Mouse (Mus musculus): Measurements from ENCODE around the gene Rnf121. TPM values are rescaled to one million over a fixed set of nuclear protein-coding genes. Genes with fewer than 3 reads are reported as not detected.

Gene Rnf121
- polyA plus RNA-seq, 1 experiment: 48.4 TPM

- TF ChIP-seq CTCF (IDR thresholded peaks at IDR 0.05; ENCODE audit: borderline replicate concordance, insufficient read depth, low read length) (no peak), POLR2A (IDR thresholded peaks at IDR 0.05; ENCODE audit: low read depth, low read length) (no peak)
Observed at GRCm38 (mm10) chr7:102102241-102102640, 37.0 kb upstream of the Rnf121 start.

DNA sequence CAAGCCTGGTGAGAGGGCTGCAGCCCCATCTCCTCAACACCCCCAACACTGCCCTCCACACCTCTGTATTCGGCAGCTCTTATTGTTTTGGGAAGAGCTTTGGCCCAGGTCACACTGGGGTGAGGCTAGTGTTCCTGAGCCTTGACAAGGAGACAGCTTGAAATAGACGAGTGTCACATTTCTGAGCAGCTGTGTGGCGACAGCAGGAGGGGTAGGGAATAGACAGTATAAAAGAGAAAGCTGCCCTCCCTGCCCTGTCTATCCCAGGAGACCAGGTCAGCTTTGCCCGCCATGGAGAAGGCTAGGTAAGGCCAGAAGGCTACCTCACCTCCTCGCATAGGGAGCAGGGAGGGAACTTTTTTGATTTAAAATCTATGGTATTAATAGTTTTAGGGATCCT is 36.2 kb upstream of the Rnf121 start, which contains the start of gene Art1:
Gene Art1, plus strand, starts transcription at position 257 of the 400 bp plus-strand sequence.
- Histone ChIP-seq H3K4me3 (ENCODE audit: insufficient read depth, low read length) (no peak within 1 kb of the TSS), H3K27ac (ENCODE audit: insufficient read depth, low read length) (no peak within 1 kb of the TSS), H3K4me1 (ENCODE audit: control insufficient read depth, insufficient read depth, low read length) (no peaks in the 10 kb centered on the region)
- TF ChIP-seq CTCF (IDR thresholded peaks at IDR 0.05; ENCODE audit: borderline replicate concordance, insufficient read depth, low read length): no peak
- TF ChIP-seq POLR2A (IDR thresholded peaks at IDR 0.05; ENCODE audit: low read depth, low read length): no peak

More at GRCm38 (mm10) chr7:102102241-102102640, 37.0 kb upstream of the Rnf121 start:
- Histone ChIP-seq H3K4me1 (ENCODE audit: control insufficient read depth, insufficient read depth, low read length) (no peaks in the 10 kb centered on the region), H3K4me3 (ENCODE audit: insufficient read depth, low read length) (no peak overlapping the region), H3K27ac (ENCODE audit: insufficient read depth, low read length) (no peak overlapping the region)

GRCm38 (mm10) chr7:102100868-102101267 is 35.6 kb upstream of the Rnf121 start:
- H3K4me1 ChIP-seq (ENCODE audit: control insufficient read depth, insufficient read depth, low read length): no peaks in the 10 kb centered on the region
- no peak overlapping the region for H3K27ac ChIP-seq (ENCODE audit: insufficient read depth, low read length)
- H3K4me3 ChIP-seq (ENCODE audit: insufficient read depth, low read length): no peak overlapping the region
- no peak for TF ChIP-seq CTCF (IDR thresholded peaks at IDR 0.05; ENCODE audit: borderline replicate concordance, insufficient read depth, low read length)
- TF ChIP-seq POLR2A (IDR thresholded peaks at IDR 0.05; ENCODE audit: low read depth, low read length): no peak

DNA sequence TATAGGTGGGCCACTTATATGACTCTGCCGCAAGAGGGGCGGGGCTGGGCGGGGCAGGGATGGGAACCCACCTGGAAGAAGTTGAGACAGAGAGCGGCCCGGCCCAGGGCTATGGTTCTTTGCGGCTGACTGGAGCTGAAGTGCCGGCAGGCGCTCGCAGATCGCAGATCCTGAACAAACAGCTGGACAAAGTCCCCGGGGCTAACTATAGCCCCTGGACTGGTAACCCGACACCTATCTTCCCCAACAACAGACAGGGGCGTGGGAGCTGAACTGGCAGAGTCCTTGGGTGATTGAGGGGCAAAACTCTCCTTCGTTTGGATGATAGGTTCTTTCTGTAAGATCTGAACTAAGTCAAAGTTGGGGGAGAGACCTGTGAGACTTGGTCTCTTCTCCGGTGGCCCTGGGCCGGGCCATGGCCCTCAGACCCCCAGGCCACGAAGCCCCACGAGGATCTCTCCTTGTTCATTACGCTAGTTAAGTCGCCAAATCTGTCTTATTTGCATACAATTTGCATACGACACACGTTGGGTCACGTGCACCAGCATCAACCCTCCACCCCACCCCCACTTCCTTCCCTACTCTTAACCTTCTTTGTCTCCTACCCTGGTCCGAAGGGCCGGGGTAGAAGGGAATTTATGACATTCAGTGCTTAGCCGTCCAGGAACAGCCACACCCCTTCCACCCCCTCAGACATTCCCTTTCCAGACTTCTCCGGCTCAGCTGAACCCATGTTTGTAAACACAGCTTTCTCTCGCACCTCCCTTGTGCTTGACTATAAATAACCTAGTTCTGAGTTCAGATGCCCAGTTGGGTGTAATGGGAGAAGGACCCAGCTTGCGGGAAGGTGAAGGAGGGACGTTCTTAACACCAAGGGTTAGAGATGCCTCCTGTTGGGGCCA is 34.7 kb upstream of the Rnf121 start:
- no peaks in the 10 kb centered on the region for H3K4me1 ChIP-seq (ENCODE audit: control insufficient read depth, insufficient read depth, low read length)
- H3K4me3 ChIP-seq (ENCODE audit: insufficient read depth, low read length): no peak overlapping the region
- TF ChIP-seq CTCF (IDR thresholded peaks at IDR 0.05; ENCODE audit: borderline replicate concordance, insufficient read depth, low read length): no peak
- no peak for TF ChIP-seq POLR2A (IDR thresholded peaks at IDR 0.05; ENCODE audit: low read depth, low read length)
- H3K27ac ChIP-seq (ENCODE audit: insufficient read depth, low read length): no peak overlapping the region

DNA sequence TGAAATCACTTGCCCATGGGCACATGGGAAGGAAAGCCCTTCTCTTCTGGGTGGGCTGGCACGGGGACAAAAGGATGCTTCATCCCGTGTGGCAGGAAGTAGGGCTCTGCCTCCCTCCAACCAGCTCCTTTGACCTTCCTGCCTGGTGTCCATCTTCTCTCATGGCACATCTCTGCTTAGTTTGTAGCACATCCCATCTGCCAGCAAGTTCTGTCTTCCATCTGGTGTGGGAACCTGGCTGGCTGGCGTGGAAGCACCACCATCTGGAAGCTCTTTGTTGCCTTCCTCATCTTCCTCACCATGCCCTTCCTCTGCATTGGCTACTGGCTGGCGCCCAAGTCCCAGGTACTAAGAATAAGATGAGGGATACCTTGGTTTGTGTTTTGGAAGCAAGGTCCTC is 22.1 kb upstream of the Rnf121 start:
- Histone ChIP-seq H3K4me1 (ENCODE audit: control insufficient read depth, insufficient read depth, low read length) (no peaks in the 10 kb centered on the region), H3K4me3 (ENCODE audit: insufficient read depth, low read length) (no peak overlapping the region), H3K27ac (ENCODE audit: insufficient read depth, low read length) (no peak overlapping the region)
- TF ChIP-seq CTCF (IDR thresholded peaks at IDR 0.05; ENCODE audit: borderline replicate concordance, insufficient read depth, low read length) (no peak), POLR2A (IDR thresholded peaks at IDR 0.05; ENCODE audit: low read depth, low read length) (no peak)

GRCm38 (mm10) chr7:102084041-102084696 is 18.9 kb upstream of the Rnf121 start:
- TF ChIP-seq CTCF (IDR thresholded peaks at IDR 0.05; ENCODE audit: borderline replicate concordance, insufficient read depth, low read length) (no peak), POLR2A (IDR thresholded peaks at IDR 0.05; ENCODE audit: low read depth, low read length) (no peak)
- H3K4me1 ChIP-seq (ENCODE audit: control insufficient read depth, insufficient read depth, low read length): no peaks in the 10 kb centered on the region
- H3K4me3 ChIP-seq (ENCODE audit: insufficient read depth, low read length): no peak overlapping the region
- no peak overlapping the region for H3K27ac ChIP-seq (ENCODE audit: insufficient read depth, low read length)

- no peaks in the 10 kb centered on the region for H3K4me1 ChIP-seq (ENCODE audit: control insufficient read depth, insufficient read depth, low read length)
- no peak within 1 kb of the TSS for H3K4me3 ChIP-seq (ENCODE audit: insufficient read depth, low read length)
- no peak within 1 kb of the TSS for H3K27ac ChIP-seq (ENCODE audit: insufficient read depth, low read length)
- TF ChIP-seq CTCF (IDR thresholded peaks at IDR 0.05; ENCODE audit: borderline replicate concordance, insufficient read depth, low read length): no peak
Observed at GRCm38 (mm10) chr7:102082816-102083215, 17.5 kb upstream of the Rnf121 start, which contains the start of gene Trpc2. TSS of gene Trpc2 (plus strand) at chr7:102083116.

DNA sequence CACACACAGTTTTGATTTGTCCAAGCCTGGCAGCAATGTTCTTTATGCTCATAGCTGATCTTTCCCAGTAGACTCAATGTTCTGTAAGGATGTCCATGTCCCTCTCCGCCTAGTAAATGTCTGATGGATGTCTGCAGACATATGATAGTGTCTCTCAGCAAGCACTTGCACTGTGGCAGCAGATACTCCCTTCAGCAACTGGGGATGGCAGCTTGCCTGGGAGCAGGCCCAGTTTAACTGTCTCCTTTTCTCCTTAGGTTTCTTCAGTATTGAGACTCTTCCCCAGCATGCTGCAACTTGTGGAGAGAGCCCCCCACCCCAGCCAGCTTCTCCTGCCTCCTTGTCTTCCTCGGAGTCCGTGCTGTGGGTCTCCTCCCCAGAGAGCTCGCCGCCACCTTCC is 16.5 kb upstream of the Rnf121 start:
- no peak for TF ChIP-seq CTCF (IDR thresholded peaks at IDR 0.05; ENCODE audit: borderline replicate concordance, insufficient read depth, low read length)
- TF ChIP-seq POLR2A (IDR thresholded peaks at IDR 0.05; ENCODE audit: low read depth, low read length): no peak
- Histone ChIP-seq H3K4me1 (ENCODE audit: control insufficient read depth, insufficient read depth, low read length) (no peaks in the 10 kb centered on the region), H3K27ac (ENCODE audit: insufficient read depth, low read length) (no peak overlapping the region), H3K4me3 (ENCODE audit: insufficient read depth, low read length) (no peak overlapping the region)

- no peak overlapping the region for H3K27ac ChIP-seq (ENCODE audit: insufficient read depth, low read length)
- H3K4me1 ChIP-seq (ENCODE audit: control insufficient read depth, insufficient read depth, low read length): no peaks in the 10 kb centered on the region
- TF ChIP-seq CTCF (IDR thresholded peaks at IDR 0.05; ENCODE audit: borderline replicate concordance, insufficient read depth, low read length): no peak
- TF ChIP-seq POLR2A (IDR thresholded peaks at IDR 0.05; ENCODE audit: low read depth, low read length): no peak
- H3K4me3 ChIP-seq (ENCODE audit: insufficient read depth, low read length): no peak overlapping the region
Observed at GRCm38 (mm10) chr7:102080311-102080710, 15.0 kb upstream of the Rnf121 start.

DNA sequence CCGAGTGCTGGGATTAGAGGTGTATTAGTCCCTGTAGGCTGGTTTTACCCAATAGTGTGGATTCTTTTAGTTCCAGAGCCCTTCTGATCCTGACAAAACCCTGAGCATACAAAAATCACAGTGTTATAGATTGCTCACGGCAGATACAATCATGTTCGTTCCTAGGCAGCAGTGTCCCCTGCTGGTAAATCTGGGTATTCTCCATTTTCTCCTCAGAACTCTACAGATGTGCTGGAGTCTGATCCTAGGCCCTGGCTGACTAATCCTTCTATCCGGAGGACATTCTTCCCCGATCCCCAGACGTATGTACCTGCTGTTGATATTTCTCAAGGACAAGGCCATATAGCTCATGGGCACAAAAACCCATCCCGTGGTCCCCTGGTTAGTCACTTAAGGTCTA is 13.2 kb upstream of the Rnf121 start:
- Histone ChIP-seq H3K4me1 (ENCODE audit: control insufficient read depth, insufficient read depth, low read length) (no peaks in the 10 kb centered on the region), H3K4me3 (ENCODE audit: insufficient read depth, low read length) (no peak overlapping the region), H3K27ac (ENCODE audit: insufficient read depth, low read length) (no peak overlapping the region)
- no peak for TF ChIP-seq POLR2A (IDR thresholded peaks at IDR 0.05; ENCODE audit: low read depth, low read length)
- no peak for TF ChIP-seq CTCF (IDR thresholded peaks at IDR 0.05; ENCODE audit: borderline replicate concordance, insufficient read depth, low read length)
